Mouse (Mus musculus): ENCODE measurements around the gene Gabrb3. TPM values are rescaled to one million over a fixed set of nuclear protein-coding genes. Genes with fewer than 3 reads are reported as not detected.
A peak's percentile ranks its signal among the peaks of the same experiment; 100 is the strongest.

Gene Gabrb3
- polyA plus RNA-seq, 1 experiment = 49.2 TPM

GRCm38 (mm10) chr7:57618697-57619096 lies 199.2 kb downstream of the Gabrb3 start:
- no peak for DNase-seq
- TF ChIP-seq POLR2A (IDR thresholded peaks at IDR 0.05; ENCODE audit: borderline replicate concordance, insufficient read depth, low read length) (no peak), CTCF (IDR thresholded peaks at IDR 0.05; ENCODE audit: borderline replicate concordance, insufficient read depth, low read depth, low read length) (no peak)
- no peak overlapping the region for H3K27ac ChIP-seq (ENCODE audit: insufficient read depth, low read length)

DNA sequence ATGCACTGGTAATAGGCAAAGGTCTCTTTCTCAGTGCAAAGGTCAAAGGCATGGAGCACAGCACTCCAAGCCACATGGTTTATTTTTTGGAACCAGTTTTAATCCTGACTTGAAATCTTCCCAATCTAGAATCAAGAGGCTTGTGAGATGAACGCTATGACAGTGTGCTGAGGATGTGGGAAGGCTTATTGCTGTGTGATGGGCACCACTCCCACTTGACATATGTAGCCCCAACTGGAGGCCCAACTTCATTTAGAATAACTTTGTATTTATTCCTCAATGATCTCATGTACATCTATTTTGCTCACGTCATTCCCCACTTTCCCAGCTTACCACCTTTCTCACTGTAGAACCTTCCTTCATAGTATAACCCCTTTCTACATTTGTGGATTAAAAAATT lies 200.5 kb downstream of the Gabrb3 start:
- peaks cover 17% of the 10 kb centered on the region for H3K4me1 ChIP-seq (ENCODE audit: control insufficient read depth, insufficient read depth, low read length)
- TF ChIP-seq CTCF (IDR thresholded peaks at IDR 0.05; ENCODE audit: borderline replicate concordance, insufficient read depth, low read depth, low read length) (no peak), POLR2A (IDR thresholded peaks at IDR 0.05; ENCODE audit: borderline replicate concordance, insufficient read depth, low read length) (no peak)
- H3K27me3 ChIP-seq (ENCODE audit: control insufficient read depth, insufficient read depth, low read length) = no peaks in the 10 kb centered on the region
- H3K4me3 ChIP-seq (replicated peaks; ENCODE audit: insufficient read depth, low read depth, low read length) = no peak overlapping the region
- DNase-seq = peak in 1 of 2 experiments; percentile 46
- 10% methylated on average over 2 of the region's 2 CpGs for WGBS
- H3K27ac ChIP-seq (ENCODE audit: insufficient read depth, low read length) = no peak overlapping the region; the same call in 1 of the 2 replicates

More at GRCm38 (mm10) chr7:57618697-57619096, 199.2 kb downstream of the Gabrb3 start:
- Histone ChIP-seq H3K4me1 (ENCODE audit: control insufficient read depth, insufficient read depth, low read length) (peaks cover 11% of the 10 kb centered on the region; the same call in 1 of the 2 replicates), H3K27me3 (ENCODE audit: control insufficient read depth, insufficient read depth, low read length) (no peaks in the 10 kb centered on the region), H3K4me3 (replicated peaks; ENCODE audit: insufficient read depth, low read depth, low read length) (no peak overlapping the region)
- WGBS = 49% methylated on average over 3 of the region's 3 CpGs

GRCm38 (mm10) chr7:57623718-57624117 lies 204.2 kb downstream of the Gabrb3 start:
- DNase-seq = peak in 1 of 2 experiments; percentile 19
- Histone ChIP-seq H3K4me1 (ENCODE audit: control insufficient read depth, insufficient read depth, low read length) (peaks cover 17% of the 10 kb centered on the region), H3K27ac (ENCODE audit: insufficient read depth, low read length) (no peak overlapping the region), H3K4me3 (replicated peaks; ENCODE audit: insufficient read depth, low read depth, low read length) (no peak overlapping the region), H3K27me3 (ENCODE audit: control insufficient read depth, insufficient read depth, low read length) (no peaks in the 10 kb centered on the region)
- TF ChIP-seq POLR2A (IDR thresholded peaks at IDR 0.05; ENCODE audit: borderline replicate concordance, insufficient read depth, low read length) = no peak
- TF ChIP-seq CTCF (IDR thresholded peaks at IDR 0.05; ENCODE audit: borderline replicate concordance, insufficient read depth, low read depth, low read length) = no peak
- 54% methylated on average over 4 of the region's 4 CpGs for WGBS

- TF ChIP-seq CTCF (IDR thresholded peaks at IDR 0.05; ENCODE audit: borderline replicate concordance, insufficient read depth, low read depth, low read length) (no peak), POLR2A (IDR thresholded peaks at IDR 0.05; ENCODE audit: borderline replicate concordance, insufficient read depth, low read length) (no peak)
- Histone ChIP-seq H3K4me3 (replicated peaks; ENCODE audit: insufficient read depth, low read depth, low read length) (no peak overlapping the region), H3K4me1 (ENCODE audit: control insufficient read depth, insufficient read depth, low read length) (peaks cover 5% of the 10 kb centered on the region), H3K27me3 (ENCODE audit: control insufficient read depth, insufficient read depth, low read length) (no peaks in the 10 kb centered on the region), H3K27ac (ENCODE audit: insufficient read depth, low read length) (no peak overlapping the region)
- WGBS = 43% methylated on average over 4 of the region's 4 CpGs
- no peak for DNase-seq
Measured at GRCm38 (mm10) chr7:57635026-57635425, 215.5 kb downstream of the Gabrb3 start.

DNA sequence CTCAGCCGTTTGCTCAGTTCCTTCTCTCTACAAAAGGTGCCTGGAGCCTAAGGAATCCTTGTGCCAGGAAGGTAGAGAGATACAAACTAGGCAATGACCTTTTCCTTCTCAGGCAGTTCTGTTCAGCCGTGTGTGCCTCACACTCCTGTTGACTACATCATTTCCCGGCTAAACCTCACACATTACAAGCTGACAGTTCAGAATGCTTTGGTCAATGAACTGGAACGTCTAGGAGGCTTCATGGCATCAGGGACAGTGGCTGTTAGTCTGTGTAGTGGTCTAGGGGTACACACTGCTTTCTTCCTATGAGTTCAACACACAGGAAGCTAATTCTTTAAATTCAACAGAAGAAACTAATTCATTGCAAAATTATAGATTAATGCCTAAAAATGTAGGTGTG lies 216.2 kb downstream of the Gabrb3 start:
- Histone ChIP-seq H3K27ac (ENCODE audit: insufficient read depth, low read length) (no peak overlapping the region), H3K4me3 (replicated peaks; ENCODE audit: insufficient read depth, low read depth, low read length) (no peak overlapping the region), H3K4me1 (ENCODE audit: control insufficient read depth, insufficient read depth, low read length) (peaks cover 5% of the 10 kb centered on the region), H3K27me3 (ENCODE audit: control insufficient read depth, insufficient read depth, low read length) (no peaks in the 10 kb centered on the region)
- no peak for DNase-seq
- TF ChIP-seq POLR2A (IDR thresholded peaks at IDR 0.05; ENCODE audit: borderline replicate concordance, insufficient read depth, low read length) (no peak), CTCF (IDR thresholded peaks at IDR 0.05; ENCODE audit: borderline replicate concordance, insufficient read depth, low read depth, low read length) (no peak)
- WGBS = 17% methylated on average over 4 of the region's 4 CpGs

DNA sequence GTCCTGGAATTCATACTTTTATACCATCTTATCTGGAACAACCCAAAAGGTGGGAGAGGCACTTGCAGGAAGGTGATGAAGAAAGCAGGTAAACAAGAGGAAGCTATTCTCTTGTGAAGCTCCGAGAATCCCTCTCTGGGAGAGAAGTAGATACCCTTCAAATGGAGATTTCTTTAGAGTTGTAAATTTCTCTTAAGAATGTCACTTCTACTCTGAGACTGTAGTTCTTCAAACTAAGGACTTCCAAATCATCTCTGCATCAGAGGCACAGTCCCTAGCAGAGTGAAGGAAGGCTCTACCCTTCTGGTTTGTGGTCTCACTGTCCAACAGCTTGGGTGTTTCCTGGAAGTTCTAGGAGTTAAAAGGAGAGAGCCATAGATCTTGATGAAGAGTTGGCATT lies 221.3 kb downstream of the Gabrb3 start:
- Histone ChIP-seq H3K4me1 (ENCODE audit: control insufficient read depth, insufficient read depth, low read length) (peaks cover 8% of the 10 kb centered on the region), H3K27me3 (ENCODE audit: control insufficient read depth, insufficient read depth, low read length) (no peaks in the 10 kb centered on the region), H3K4me3 (replicated peaks; ENCODE audit: insufficient read depth, low read depth, low read length) (no peak overlapping the region), H3K27ac (ENCODE audit: insufficient read depth, low read length) (no peak overlapping the region)
- 52% methylated on average over 1 of the region's 1 CpGs for WGBS
- TF ChIP-seq POLR2A (IDR thresholded peaks at IDR 0.05; ENCODE audit: borderline replicate concordance, insufficient read depth, low read length) = no peak
- TF ChIP-seq CTCF (IDR thresholded peaks at IDR 0.05; ENCODE audit: borderline replicate concordance, insufficient read depth, low read depth, low read length) = no peak
- DNase-seq = no peak

DNA sequence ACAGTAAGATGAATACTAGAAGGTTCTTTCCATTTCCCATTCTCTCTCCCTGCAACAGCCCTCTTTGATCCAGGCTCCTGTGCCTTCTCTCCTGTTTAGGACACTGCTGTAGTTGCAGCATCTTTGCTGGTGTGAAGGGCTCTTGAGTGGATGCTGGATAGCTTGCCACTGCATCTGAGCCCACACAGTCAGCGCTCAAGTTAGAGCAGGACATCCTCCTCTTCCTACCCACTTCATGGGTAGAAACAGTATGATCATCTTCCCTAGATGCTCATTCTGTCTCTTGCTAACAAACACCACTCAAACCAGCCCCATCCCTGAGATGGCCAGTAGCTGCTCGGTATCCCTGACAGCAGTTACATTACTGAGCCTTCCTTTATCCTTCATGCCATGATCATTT lies 227.9 kb downstream of the Gabrb3 start:
- no peak for DNase-seq
- Histone ChIP-seq H3K4me3 (replicated peaks; ENCODE audit: insufficient read depth, low read depth, low read length) (no peak overlapping the region), H3K27ac (ENCODE audit: insufficient read depth, low read length) (no peak overlapping the region), H3K4me1 (ENCODE audit: control insufficient read depth, insufficient read depth, low read length) (peaks cover 21% of the 10 kb centered on the region), H3K27me3 (ENCODE audit: control insufficient read depth, insufficient read depth, low read length) (no peaks in the 10 kb centered on the region)
- TF ChIP-seq CTCF (IDR thresholded peaks at IDR 0.05; ENCODE audit: borderline replicate concordance, insufficient read depth, low read depth, low read length) = no peak
- no peak for TF ChIP-seq POLR2A (IDR thresholded peaks at IDR 0.05; ENCODE audit: borderline replicate concordance, insufficient read depth, low read length)
- 90% methylated on average over 2 of the region's 2 CpGs for WGBS

- Histone ChIP-seq H3K27me3 (ENCODE audit: control insufficient read depth, insufficient read depth, low read length) (no peaks in the 10 kb centered on the region), H3K4me3 (replicated peaks; ENCODE audit: insufficient read depth, low read depth, low read length) (no peak overlapping the region), H3K27ac (ENCODE audit: insufficient read depth, low read length) (no peak overlapping the region), H3K4me1 (ENCODE audit: control insufficient read depth, insufficient read depth, low read length) (peaks cover 15% of the 10 kb centered on the region)
- TF ChIP-seq CTCF (IDR thresholded peaks at IDR 0.05; ENCODE audit: borderline replicate concordance, insufficient read depth, low read depth, low read length) = no peak
- TF ChIP-seq POLR2A (IDR thresholded peaks at IDR 0.05; ENCODE audit: borderline replicate concordance, insufficient read depth, low read length) = no peak
- WGBS = 30% methylated on average over 4 of the region's 4 CpGs
- DNase-seq = peak; percentile 45 to 60
Measured at GRCm38 (mm10) chr7:57648136-57648755, 228.8 kb downstream of the Gabrb3 start.
